10 mouse cellular contexts compared by ENCODE assay signal in the genomic region with DNA sequence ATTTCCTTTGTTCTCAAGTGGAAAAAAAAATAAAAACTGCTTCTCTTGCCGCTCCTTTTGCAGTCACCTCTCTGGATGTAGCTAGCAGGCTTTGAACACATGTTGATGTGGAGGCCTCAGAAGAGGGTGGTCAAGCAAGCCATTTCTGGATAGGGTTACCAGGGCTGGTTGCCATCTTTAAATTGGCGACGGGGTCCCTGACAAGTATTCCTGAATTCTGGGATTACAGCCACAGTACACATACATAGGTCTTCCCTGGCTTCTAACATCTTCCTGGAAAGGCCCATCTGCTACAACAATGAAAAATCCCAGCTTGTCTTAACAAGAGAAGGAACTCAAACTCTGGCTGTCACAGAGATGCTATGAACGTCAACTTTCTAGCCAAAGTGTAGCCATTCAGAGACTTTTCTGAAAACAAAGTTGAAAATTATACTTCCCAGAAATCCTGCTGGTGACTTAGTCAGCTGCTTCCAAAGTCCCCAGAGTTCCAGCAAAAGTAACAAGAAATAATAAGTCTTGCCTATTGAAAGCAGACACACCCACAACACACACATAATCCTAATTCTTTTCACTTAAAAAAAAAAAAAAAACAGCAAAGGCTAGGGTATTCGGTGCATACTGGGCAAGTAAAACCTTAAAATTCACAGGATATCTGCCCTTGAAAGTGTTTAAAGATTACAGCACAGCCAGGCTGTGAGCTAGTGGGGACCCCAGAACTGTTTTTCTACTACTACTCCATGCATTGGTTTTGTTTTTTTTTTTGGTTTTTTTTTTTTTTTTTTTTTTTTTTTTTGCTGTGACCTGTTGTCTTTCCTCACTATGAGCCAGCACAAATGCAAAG.
A peak's percentile ranks its signal among the peaks of the same experiment; 100 is the strongest.
DNase-seq lines count a peak whose midpoint lies in the region; ATAC-seq and TF ChIP-seq lines count a peak whose summit lies in the region.
"Had no signal": no experiment of that assay in that cellular context is flagged by ENCODE, and none has a peak within 500 bp of the region (broad histone marks: within the 10 kb centered on the region; RNA-seq: fewer than 3 reads in every experiment).

No protein-coding gene starts in this region.

- no peak for TF ChIP-seq CTCF in testis, adult 2 months (IDR thresholded peaks at IDR 0.05; ENCODE audit: control insufficient read depth, insufficient read depth, insufficient replicate concordance, low read depth, low read length)
- TF ChIP-seq CTCF in stomach, postnatal 0 days (IDR thresholded peaks at IDR 0.05; ENCODE audit: low read depth), result no peak

- no peaks in the 10 kb centered on the region for H3K36me3 ChIP-seq in heart, embryonic 11.5 days (ENCODE audit: control insufficient read depth, insufficient read depth, low read length)
- no peaks in the 10 kb centered on the region for H3K36me3 ChIP-seq in testis, adult 2 months (ENCODE audit: control insufficient read depth, insufficient read depth, low read length)
- H3K36me3 ChIP-seq in intestine, embryonic 15.5 days, result no peaks in the 10 kb centered on the region
- no peaks in the 10 kb centered on the region for H3K36me3 ChIP-seq in stomach, postnatal 0 days (ENCODE audit: control insufficient read depth, insufficient read depth, low read length)

- no peak for DNase-seq in heart, postnatal 4 days
- DNase-seq in testis, postnatal 10 days (ENCODE audit: low spot score), result no peak
- no peak for DNase-seq in stomach, postnatal 0 days (ENCODE audit: low spot score)
- no peak for DNase-seq in adrenal gland, postnatal 25 days
- DNase-seq in cerebellum, adult 8-10 months, result no peak
- DNase-seq: cerebellum, postnatal 10 days had no signal

- H3K27me3 ChIP-seq in heart, embryonic 11.5 days (ENCODE audit: control insufficient read depth, insufficient read depth, low read length), result no peaks in the 10 kb centered on the region
- no peaks in the 10 kb centered on the region; the same call in 1 of the 2 replicates for H3K27me3 ChIP-seq in testis, adult 2 months (ENCODE audit: control insufficient read depth, insufficient read depth, low read length)
- no peaks in the 10 kb centered on the region for H3K27me3 ChIP-seq in intestine, embryonic 15.5 days (replicated peaks)
- H3K27me3 ChIP-seq in stomach, postnatal 0 days (ENCODE audit: control insufficient read depth, insufficient read depth, low read length), result no peaks in the 10 kb centered on the region

- H3K4me3 ChIP-seq in heart, embryonic 11.5 days (ENCODE audit: low read depth, low read length), result no peak overlapping the region; the same call in 1 of the 2 replicates
- peak overlapping the region; percentile 1; the same call in 1 of the 2 replicates for H3K4me3 ChIP-seq in testis, adult 2 months (ENCODE audit: control insufficient read depth, low read depth, low read length)
- H3K4me3 ChIP-seq in intestine, embryonic 15.5 days (replicated peaks), result no peak overlapping the region
- H3K4me3 ChIP-seq in stomach, postnatal 0 days (ENCODE audit: low read depth, low read length), result no peak overlapping the region

- ATAC-seq in heart, embryonic 11.5 days (replicated peaks; ENCODE audit: insufficient number of reproducible peaks, low FRiP score, low TSS enrichment), result no peak
- ATAC-seq in intestine, embryonic 15.5 days, result no peak
- ATAC-seq in stomach, postnatal 0 days (ENCODE audit: low FRiP score, low TSS enrichment), result no peak
- ATAC-seq: CD4-positive, CD25-positive, alpha-beta regulatory T cell, adult 4 months had no signal

- peaks cover 26% of the 10 kb centered on the region for H3K4me1 ChIP-seq in heart, embryonic 11.5 days (ENCODE audit: control insufficient read depth, insufficient read depth, low read length)
- peaks cover 6% of the 10 kb centered on the region; the same call in 1 of the 2 replicates for H3K4me1 ChIP-seq in testis, adult 2 months (ENCODE audit: control insufficient read depth, insufficient read depth, low read length)
- H3K4me1 ChIP-seq in intestine, embryonic 15.5 days (replicated peaks), result peaks cover 18% of the 10 kb centered on the region
- H3K4me1 ChIP-seq in stomach, postnatal 0 days (replicated peaks; ENCODE audit: control insufficient read depth, insufficient read depth), result peaks cover 8% of the 10 kb centered on the region

- H3K9ac ChIP-seq in heart, embryonic 11.5 days (ENCODE audit: low read depth, low read length), result no peak overlapping the region
- no peak overlapping the region for H3K9ac ChIP-seq in intestine, embryonic 15.5 days
- H3K9ac ChIP-seq in stomach, postnatal 0 days (ENCODE audit: low read length), result no peak overlapping the region

- TF ChIP-seq POLR2A in testis, adult 2 months (IDR thresholded peaks at IDR 0.05; ENCODE audit: control insufficient read depth, low read depth, low read length), result no peak

- whole genome bisulfite sequencing in heart, embryonic 11.5 days (ENCODE audit: insufficient replicate concordance), result 51% methylated on average over 5 of the region's 5 CpGs
- WGBS in intestine, embryonic 15.5 days, result 56% methylated on average over 5 of the region's 5 CpGs
- 37% methylated on average over 5 of the region's 5 CpGs for WGBS in stomach, postnatal 0 days

- H3K9me3 ChIP-seq in heart, embryonic 11.5 days (replicated peaks; ENCODE audit: control insufficient read depth, low read length), result no peaks in the 10 kb centered on the region
- no peaks in the 10 kb centered on the region for H3K9me3 ChIP-seq in intestine, embryonic 15.5 days
- H3K9me3 ChIP-seq in stomach, postnatal 0 days (ENCODE audit: control insufficient read depth, low read length), result no peaks in the 10 kb centered on the region

- no peak for TF ChIP-seq EP300 in stomach, postnatal 0 days (optimal IDR thresholded peaks at IDR 0.05)

- 0 out of 2 replicates have a peak overlapping the region, but pooled peaks have one; percentile 12 for H3K27ac ChIP-seq in heart, embryonic 11.5 days (ENCODE audit: low read depth, low read length)
- no peak overlapping the region for H3K27ac ChIP-seq in testis, adult 2 months (ENCODE audit: control insufficient read depth, insufficient read depth, low read depth, low read length)
- no peak overlapping the region for H3K27ac ChIP-seq in intestine, embryonic 15.5 days
- H3K27ac ChIP-seq in stomach, postnatal 0 days (replicated peaks), result 0 out of 2 replicates have a peak overlapping the region, but pooled peaks have one; percentile 99

- H3K4me2 ChIP-seq in heart, embryonic 11.5 days, result no peak overlapping the region
- peak overlapping the region; percentile 93; the same call in 1 of the 2 replicates for H3K4me2 ChIP-seq in intestine, embryonic 15.5 days (replicated peaks)
- no peak overlapping the region for H3K4me2 ChIP-seq in stomach, postnatal 0 days (replicated peaks; ENCODE audit: low read depth)

Comparison
In these comparisons a context has a peak if more than half of its experiments do, and no peak if none do; other contexts are left out.
1. H3K27ac ChIP-seq: peak in heart, embryonic 11.5 days (single experiment) and stomach, postnatal 0 days (single experiment); none in testis, adult 2 months (single experiment) and intestine, embryonic 15.5 days (single experiment).